Mouse (Mus musculus) thymus, postnatal 4 days (tissue): ENCODE measurements around the gene Rilpl1.
"Not testable (repeated sequence)": the region's sequence is repeated elsewhere in the genome, so short reads cannot be mapped to it uniquely, and the experiment has no call there.

Source experiments
- DNase-seq: peaks from one replicate; pipeline ENCODE4 v3.0.0; 2021

The Rilpl1 gene

DNA sequence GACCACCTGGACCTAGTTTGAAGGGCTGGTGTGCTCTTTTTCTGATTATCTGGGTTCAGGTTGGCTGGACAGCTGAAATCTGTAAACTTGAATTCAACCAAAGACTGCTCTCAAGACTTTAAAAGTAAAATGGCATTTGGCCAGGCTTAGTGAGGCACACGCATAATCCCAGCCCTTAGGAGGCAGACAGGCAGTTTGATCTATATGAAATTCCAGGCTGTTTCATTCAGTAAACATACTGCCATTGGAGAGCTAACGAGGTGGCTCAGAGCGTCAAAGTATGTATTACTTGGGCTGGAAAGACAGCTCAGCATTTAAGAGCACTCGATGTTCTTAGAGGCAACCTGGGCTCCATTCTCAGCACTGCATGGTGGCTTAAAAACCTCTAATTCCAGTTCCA, 39.5 kb downstream of the Rilpl1 start:
- DNase-seq, result no peak

GRCm38 (mm10) chr5:124488885-124489284, 42.3 kb downstream of the Rilpl1 start:
- no peak for DNase-seq

DNA sequence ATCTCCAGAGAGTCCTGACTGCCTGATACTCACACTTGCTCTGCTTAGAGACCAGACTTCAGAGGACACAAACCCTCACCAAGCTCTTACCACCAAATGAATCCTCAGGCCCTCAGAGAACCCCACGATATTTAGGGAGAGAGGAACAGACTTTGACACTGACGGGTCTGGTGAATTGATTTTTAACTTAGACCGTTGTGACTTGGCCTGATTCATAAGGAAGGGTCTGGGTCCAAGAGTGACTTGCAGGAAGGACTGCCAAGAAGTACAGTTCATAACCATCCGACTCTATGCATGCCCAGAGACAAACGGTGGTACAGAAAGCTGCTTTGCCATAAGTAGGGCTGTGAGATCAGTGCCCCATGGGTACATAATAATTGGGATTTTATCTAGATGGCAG, 45.5 kb downstream of the Rilpl1 start:
- no peak for DNase-seq

DNA sequence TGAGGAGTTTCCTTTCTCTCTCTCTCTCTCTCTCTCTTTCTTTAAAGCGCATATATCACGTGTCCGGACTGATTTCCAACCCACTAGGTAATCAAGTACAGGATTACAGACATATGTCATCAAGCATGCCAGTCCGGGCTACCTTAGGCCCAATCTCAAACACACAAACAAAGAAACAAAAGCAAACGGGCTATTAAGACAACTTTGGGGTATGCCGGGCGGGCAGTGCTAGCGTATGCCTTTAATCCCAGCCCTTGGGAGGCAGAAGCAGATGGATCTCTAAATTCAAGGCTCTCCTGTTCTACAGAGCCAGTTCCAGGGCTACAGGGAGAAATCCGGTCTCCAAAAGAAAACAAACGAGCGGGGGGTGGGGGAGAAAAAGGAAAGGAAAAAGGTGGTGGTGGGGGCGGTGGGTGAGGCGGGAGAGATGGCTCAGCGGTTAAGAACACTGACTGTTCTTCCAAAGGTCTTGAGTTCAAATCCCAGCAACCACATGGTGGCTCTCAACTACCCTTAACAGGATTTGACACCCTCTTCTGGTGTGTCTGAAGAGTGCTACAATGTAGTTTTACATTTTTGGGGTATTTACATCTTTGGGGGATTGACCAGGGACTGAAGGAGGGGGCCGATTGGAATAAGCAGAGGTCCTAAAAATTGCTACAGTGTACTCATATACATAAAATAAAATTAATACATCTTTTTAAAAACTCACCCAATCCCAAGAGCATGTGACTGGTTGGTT, 47.4 kb downstream of the Rilpl1 start:
- DNase-seq, result peak; percentile 47

GRCm38 (mm10) chr5:124482966-124483654, 48.1 kb downstream of the Rilpl1 start, which contains the start of gene Snrnp35:
TSS of gene Snrnp35 (plus strand) at chr5:124483134.
- peak; percentile 91 for DNase-seq

GRCm38 (mm10) chr5:124482436-124482965, 48.7 kb downstream of the Rilpl1 start:
- DNase-seq, result peak; percentile 36

GRCm38 (mm10) chr5:124481714-124482113, 49.5 kb downstream of the Rilpl1 start:
- DNase-seq, result no peak

DNA sequence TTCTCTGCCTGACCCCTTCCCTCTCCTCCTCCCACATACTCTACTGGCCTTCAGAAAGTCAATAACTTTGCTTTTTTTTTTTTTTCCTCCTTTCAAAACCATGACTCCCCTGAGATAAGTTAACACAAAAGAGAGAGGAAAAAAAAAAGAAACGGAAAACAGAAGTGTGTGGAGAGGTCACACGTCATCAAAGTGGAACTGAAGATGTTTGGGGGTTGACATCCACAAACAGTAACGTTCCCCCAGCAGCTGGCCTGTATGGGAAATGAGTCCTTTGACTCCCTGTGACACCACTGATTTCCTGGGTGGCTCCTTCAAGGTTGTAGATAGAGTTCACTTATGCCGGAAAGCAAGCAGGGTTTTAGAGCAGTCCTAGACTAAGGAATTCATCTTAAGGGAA, 51.1 kb downstream of the Rilpl1 start:
- DNase-seq, result no peak

GRCm38 (mm10) chr5:124478873-124479204, 52.4 kb downstream of the Rilpl1 start:
- DNase-seq, result no peak

GRCm38 (mm10) chr5:124470591-124471171, 60.5 kb downstream of the Rilpl1 start:
- no peak for DNase-seq

- DNase-seq, result peak; percentile 67
Observed at GRCm38 (mm10) chr5:124469486-124469885, 61.7 kb downstream of the Rilpl1 start.

- no peak for DNase-seq
Observed at GRCm38 (mm10) chr5:124468365-124468764, 62.8 kb downstream of the Rilpl1 start.

DNA sequence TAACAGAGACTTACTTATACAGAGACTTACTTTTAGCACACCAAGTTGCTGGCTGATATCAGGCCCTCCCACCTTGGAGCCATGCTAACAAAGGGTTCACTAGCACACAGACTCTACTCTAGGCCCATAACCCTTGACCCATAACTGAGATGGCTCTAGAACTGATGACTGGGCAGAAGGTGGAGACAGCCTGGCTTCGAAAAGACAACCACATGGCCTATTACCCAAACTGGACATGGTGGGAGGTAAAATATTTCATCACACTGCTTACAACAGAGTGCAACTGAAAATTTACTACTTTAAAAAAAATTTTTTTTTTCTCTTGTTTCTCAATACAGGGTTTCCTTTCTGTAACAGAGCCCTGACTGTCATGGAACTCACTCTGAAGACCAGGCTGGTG, 63.4 kb downstream of the Rilpl1 start:
- DNase-seq, result no peak

- DNase-seq, result no peak
Observed at GRCm38 (mm10) chr5:124464905-124465304, 66.3 kb downstream of the Rilpl1 start.

GRCm38 (mm10) chr5:124463462-124463861, 67.7 kb downstream of the Rilpl1 start:
- no peak for DNase-seq

- no peak for DNase-seq
Observed at GRCm38 (mm10) chr5:124462297-124463025, 68.7 kb downstream of the Rilpl1 start.

DNA sequence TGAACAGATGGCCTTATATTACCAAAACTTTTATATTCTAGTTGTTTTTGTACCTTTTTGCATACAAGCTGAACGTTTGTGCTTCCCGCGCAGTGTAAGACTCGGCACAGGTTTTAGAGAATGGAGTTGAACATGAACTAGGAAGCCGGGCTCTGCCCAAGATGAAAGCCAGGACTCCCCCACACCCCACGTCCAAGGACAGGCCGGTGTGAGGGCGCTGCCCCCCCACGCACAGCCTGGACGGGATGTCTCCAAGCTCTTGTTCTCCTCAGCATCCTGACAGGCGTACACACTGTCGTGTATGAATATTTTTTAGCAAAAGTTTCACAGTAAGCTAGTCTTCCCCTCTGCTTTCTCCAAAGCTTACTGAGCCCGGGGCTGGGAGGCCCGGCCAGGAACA, 70.3 kb downstream of the Rilpl1 start:
- not testable (repeated sequence) for DNase-seq

GRCm38 (mm10) chr5:124456762-124457161, 74.4 kb downstream of the Rilpl1 start:
- DNase-seq, result no peak

GRCm38 (mm10) chr5:124454082-124454419, 77.1 kb downstream of the Rilpl1 start:
- no peak for DNase-seq

DNA sequence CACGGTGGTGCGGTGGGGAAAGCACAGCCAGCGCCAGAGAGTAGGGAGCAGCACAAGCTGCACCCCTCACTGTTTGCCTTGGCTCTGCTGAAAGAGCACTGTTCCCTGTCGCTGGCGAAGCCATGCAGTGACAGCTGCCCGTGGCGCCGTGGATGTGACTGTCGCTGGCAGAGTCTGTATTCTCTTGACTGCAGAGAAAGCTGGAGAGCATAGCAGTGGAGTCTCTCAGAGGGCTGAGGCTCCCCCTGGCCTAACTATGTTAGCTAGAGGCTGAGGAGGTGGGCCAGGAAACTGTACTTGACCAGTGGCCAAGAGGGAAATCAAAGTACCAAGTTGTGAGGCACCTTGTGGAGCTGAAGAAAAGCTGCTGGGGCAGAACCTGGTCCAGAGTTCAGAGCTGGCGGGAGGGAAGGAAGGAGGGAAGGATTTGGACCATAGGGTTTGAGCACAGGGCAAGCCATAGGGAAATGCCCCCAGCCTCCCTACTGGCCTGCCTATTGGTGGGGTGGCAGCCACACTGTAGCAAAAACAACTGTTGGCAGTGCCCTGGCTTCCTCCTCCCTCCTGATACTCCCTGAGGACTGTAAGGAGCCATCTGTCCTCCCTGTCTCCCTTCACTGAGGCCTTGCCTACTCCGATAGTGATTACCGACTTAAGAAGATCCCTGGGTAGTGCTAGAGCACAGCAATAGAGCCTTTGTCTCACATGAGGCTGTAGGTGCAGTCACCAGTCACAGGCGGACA, 77.7 kb downstream of the Rilpl1 start:
- DNase-seq, result no peak

DNA sequence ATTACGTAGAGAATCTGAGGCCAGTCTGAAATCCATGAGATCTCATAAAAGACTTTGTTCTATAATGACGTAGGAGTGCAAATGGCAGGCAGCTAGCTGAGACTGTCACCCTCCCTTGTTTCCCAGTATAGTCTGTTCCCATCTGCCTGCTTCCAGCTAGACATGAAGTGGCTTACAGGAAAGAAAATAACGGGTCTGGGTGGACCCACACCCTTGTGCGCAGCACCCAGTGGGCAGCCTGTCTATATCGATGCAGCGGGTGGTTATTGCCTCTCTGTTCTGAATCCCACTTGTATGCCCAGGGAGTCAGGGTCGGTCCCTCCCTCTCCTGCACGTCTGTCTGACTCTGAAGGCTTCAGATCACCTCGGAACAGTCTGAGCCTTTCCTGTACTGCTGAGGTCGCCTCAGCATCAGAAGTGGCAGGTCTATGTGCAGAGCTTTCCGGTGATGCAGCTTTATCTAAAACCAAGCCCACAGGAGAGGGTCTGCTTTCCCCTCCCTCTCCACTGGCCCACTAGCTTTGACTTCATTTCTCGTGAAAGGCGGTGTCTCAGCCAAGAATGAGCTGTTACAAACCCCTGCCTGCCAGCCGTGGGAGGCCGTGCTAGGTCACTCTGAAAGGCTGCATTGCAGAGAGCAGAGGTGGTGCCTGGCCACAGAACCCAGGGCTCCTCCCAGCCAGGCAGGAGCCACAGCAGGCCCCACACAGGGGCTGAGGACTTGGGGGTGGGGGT, 78.5 kb downstream of the Rilpl1 start:
- no peak for DNase-seq
